Mouse (Mus musculus) neural tube, embryonic 15.5 days (tissue): ENCODE results near the gene Nadsyn1. TPM values are rescaled to one million over a fixed set of nuclear protein-coding genes. Genes with fewer than 3 reads are reported as not detected.

Source experiments
- ATAC-seq: fragments of 200-750 bp; cut with Nextera tagmentation; 2 replicates; pipeline ENCODE4 v1.8.0; 2017; ENCODE audit warnings: mild to moderate bottlenecking, moderate TSS enrichment, moderate library complexity; ENCODE audit not compliant: low FRiP score
- H3K27ac ChIP-seq: fragments of 300-500 bp; sonication (generic); replicated peaks from 2 replicates; pipeline ENCODE4 v1.5.1; 2015; ENCODE audit warnings: mild to moderate bottlenecking, inconsistent platforms
- H3K27me3 ChIP-seq: fragments of 300-500 bp; sonication (generic); replicated peaks from 2 replicates; pipeline ENCODE4 v1.6.1; 2015; ENCODE audit warnings: inconsistent platforms
- H3K36me3 ChIP-seq: fragments of 300-500 bp; sonication (generic); 2 replicates; pipeline ENCODE4 v1.6.1; 2015; ENCODE audit warnings: inconsistent platforms
- H3K4me1 ChIP-seq: fragments of 300-500 bp; sonication (generic); 2 replicates; pipeline ENCODE4 v1.6.1; 2015; ENCODE audit warnings: inconsistent platforms
- H3K4me2 ChIP-seq: fragments of 300-500 bp; sonication (generic); 2 replicates; pipeline ENCODE4 v1.6.1; 2015; ENCODE audit warnings: inconsistent platforms, mild to moderate bottlenecking, moderate library complexity
- H3K4me3 ChIP-seq: fragments of 300-500 bp; sonication (generic); replicated peaks from 2 replicates; pipeline ENCODE4 v1.5.1; 2015; ENCODE audit warnings: mild to moderate bottlenecking, inconsistent platforms
- H3K9ac ChIP-seq: fragments of 300-500 bp; sonication (generic); replicated peaks from 2 replicates; pipeline ENCODE4 v1.6.1; 2015; ENCODE audit warnings: mild to moderate bottlenecking, inconsistent platforms
- H3K9me3 ChIP-seq: fragments of 300-500 bp; sonication (generic); replicated peaks from 2 replicates; pipeline ENCODE4 v1.6.1; 2016; ENCODE audit warnings: inconsistent platforms
- WGBS: fragments of 180-500 bp; shearing (Covaris S2); methylation state at CpG from one replicate; pipeline ENCODE4 v1.1.7; 2015; ENCODE audit warnings: mixed read lengths; 5-methylcytosine and 5-hydroxymethylcytosine counted together
- polyA plus RNA-seq: library from polyadenylated mRNA; unstranded; fragments of >200 nt; fragmentation: Nextera tagmentation; extraction: Ambion mirVana; gene quantifications from 2 replicates; pipeline ENCODE4 v1.2.1, GENCODE M21; 2015

Gene Nadsyn1
- polyA plus RNA-seq, 1 experiment from 2014 or later, result 5.5 TPM

DNA sequence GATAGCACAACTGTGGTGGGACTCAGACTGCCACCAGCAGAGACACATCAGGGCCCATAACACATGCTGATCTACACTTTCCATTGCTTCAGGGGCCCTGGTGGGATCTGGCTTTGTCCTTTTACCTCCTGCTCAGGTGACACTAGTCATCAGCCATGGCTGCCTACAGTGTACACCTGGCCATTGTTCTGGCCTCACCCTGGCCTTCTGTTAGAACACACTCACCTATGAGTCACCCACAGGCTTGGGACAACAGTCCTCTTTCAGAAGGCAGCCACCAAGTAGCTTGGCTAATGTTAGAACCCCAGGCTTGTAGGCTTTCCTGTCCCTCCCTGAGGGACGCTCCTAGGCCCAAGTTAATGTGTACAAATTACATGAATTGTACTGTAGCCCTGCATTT lies 21.9 kb downstream of the Nadsyn1 start:
- ATAC-seq, result no peak
- H3K27me3 ChIP-seq, result no peaks in the 10 kb centered on the region
- no peaks in the 10 kb centered on the region for H3K9me3 ChIP-seq
- 92% methylated on average over 1 of the region's 1 CpGs for WGBS
- no peak overlapping the region for H3K27ac ChIP-seq
- peaks cover 69% of the 10 kb centered on the region for H3K36me3 ChIP-seq
- H3K9ac ChIP-seq, result no peak overlapping the region
- H3K4me2 ChIP-seq, result no peak overlapping the region
- H3K4me1 ChIP-seq, result no peaks in the 10 kb centered on the region
- no peak overlapping the region for H3K4me3 ChIP-seq

DNA sequence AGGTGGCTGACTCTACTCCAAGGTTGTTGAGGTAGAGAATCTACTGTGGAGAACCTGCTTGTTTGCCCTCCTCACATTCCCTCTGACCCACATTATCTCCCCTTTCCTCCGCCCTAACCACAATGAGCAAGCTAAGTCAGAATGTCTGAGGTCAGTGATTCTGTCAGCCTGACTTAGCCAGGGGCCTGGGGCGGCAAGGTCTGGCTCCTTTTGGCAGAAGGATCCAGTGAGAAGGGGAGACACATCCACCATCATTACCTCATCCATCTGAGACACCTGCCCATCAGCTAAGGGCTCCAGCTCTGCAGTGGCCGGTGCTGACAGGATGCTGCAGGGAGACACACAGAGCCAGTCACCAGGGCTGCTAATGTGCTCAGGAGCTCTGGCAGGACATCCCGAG lies 23.9 kb downstream of the Nadsyn1 start:
- peaks cover 66% of the 10 kb centered on the region for H3K36me3 ChIP-seq
- no peaks in the 10 kb centered on the region for H3K9me3 ChIP-seq
- H3K4me1 ChIP-seq, result no peaks in the 10 kb centered on the region
- H3K27ac ChIP-seq, result no peak overlapping the region
- H3K4me2 ChIP-seq, result no peak overlapping the region
- no peak for ATAC-seq
- 93% methylated on average over 4 of the region's 4 CpGs for WGBS
- H3K9ac ChIP-seq, result no peak overlapping the region
- no peaks in the 10 kb centered on the region for H3K27me3 ChIP-seq
- no peak overlapping the region for H3K4me3 ChIP-seq

DNA sequence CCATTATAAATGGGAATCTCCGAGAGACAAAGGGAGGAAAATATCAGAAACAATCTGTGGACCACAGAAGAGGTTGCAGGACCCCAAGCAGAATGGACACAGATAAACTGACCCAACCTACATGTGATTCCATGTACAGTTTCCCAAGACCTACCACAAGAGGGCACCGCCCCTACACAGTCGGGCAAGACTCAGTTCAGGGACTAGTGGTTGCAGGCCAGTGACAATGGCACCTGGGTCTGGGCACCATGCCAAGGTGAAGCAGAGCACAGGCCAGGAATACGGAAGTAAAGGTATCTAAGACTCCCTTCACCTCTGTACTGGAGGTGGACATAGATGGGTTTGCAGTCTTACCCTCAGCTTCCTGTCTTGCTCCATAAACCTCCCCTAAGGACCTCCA lies 29.5 kb downstream of the Nadsyn1 start:
- no peak overlapping the region for H3K4me3 ChIP-seq
- H3K9me3 ChIP-seq, result no peaks in the 10 kb centered on the region
- no peak overlapping the region for H3K4me2 ChIP-seq
- H3K9ac ChIP-seq, result no peak overlapping the region
- ATAC-seq, result no peak
- H3K27me3 ChIP-seq, result no peaks in the 10 kb centered on the region
- H3K36me3 ChIP-seq, result peaks cover 35% of the 10 kb centered on the region
- no peaks in the 10 kb centered on the region for H3K4me1 ChIP-seq
- H3K27ac ChIP-seq, result no peak overlapping the region
- WGBS, result 68% methylated on average over 4 of the region's 4 CpGs

DNA sequence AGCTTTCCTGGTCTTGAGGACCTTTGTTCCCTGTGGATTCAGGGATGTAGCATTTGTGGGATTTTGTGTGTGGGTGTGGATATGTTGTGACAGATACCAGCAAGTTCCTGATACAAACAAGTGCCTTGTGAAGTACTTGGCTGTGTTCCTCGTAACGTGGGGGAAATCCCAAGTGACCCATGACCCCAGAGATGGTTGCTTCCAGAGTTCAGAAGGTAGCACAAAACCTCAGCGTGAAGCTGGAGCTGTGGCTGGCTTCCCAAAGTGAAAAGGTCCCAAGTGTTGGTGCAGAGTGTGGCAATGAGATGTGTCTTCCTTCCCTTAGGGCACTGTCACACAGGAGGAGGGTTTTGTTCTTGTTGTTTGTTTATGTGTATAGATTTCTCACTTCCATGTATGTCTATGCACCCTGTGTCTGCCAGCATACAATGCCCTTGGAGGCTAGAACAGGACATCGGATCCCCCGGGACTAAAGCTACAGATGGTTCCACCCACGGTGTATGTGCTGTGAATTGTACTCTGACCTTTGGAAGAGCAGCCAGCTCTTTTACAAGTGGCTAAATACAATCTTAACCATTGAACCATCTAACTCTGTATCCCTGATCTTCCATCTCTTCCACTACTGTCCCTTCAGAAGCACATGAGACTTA lies 30.2 kb downstream of the Nadsyn1 start:
- Histone ChIP-seq H3K27me3 (no peaks in the 10 kb centered on the region), H3K9me3 (no peaks in the 10 kb centered on the region), H3K9ac (no peak overlapping the region), H3K36me3 (peaks cover 28% of the 10 kb centered on the region), H3K4me2 (no peak overlapping the region), H3K4me1 (no peaks in the 10 kb centered on the region), H3K4me3 (no peak overlapping the region), H3K27ac (no peak overlapping the region)
- no peak for ATAC-seq
- WGBS, result 79% methylated on average over 6 of the region's 6 CpGs

DNA sequence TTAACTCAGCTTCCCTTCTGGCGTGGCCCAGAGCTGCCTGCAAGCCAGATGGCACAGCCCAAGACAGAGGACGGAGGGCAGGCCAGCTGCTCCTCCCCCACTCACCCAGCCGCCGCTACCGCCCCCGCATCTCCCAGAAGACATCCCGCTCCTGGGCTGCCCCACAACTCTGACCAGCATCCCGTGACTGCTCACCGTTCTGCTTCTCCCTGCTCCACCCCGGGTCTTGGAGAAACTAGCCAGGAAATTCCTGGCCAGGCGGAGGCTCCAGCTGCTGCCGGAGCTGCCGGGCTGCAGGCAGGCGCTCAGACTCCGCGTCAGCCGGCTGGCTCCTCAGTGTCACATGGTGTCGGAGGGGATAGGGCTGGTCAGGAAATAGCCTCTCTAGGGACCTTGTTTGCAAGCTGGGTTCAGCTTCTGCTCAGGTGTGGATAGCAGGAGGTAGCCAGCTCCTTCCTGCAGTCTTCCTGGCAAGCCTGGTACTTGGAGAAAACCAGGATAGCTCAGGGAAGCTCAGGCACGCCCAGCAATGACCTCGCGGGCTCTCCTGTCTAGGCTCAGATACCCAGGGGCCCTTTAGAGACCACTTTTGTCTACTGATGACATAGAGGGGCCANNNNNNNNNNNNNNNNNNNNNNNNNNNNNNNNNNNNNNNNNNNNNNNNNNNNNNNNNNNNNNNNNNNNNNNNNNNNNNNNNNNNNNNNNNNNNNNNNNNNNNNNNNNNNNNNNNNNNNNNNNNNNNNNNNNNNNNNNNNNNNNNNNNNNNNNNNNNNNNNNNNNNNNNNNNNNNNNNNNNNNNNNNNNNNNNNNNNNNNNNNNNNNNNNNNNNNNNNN lies 38.4 kb downstream of the Nadsyn1 start, which contains the start of gene Mrgpre:
Gene Mrgpre (minus strand): TSS at position 505 of the 834 bp plus-strand sequence.
- Histone ChIP-seq H3K4me2 (peak within 1 kb of the TSS; percentile 86), H3K9ac (peak within 1 kb of the TSS; percentile 55), H3K4me3 (peak within 1 kb of the TSS; percentile 53), H3K27ac (peak within 1 kb of the TSS; percentile 70), H3K4me1 (peaks cover 29% of the 10 kb centered on the region), H3K36me3 (peaks cover 3% of the 10 kb centered on the region; the same call in 1 of the 2 replicates), H3K9me3 (no peaks in the 10 kb centered on the region), H3K27me3 (no peaks in the 10 kb centered on the region)
- peak; percentile 88 for ATAC-seq
- WGBS, result 4% methylated on average over 21 of the region's 21 CpGs

DNA sequence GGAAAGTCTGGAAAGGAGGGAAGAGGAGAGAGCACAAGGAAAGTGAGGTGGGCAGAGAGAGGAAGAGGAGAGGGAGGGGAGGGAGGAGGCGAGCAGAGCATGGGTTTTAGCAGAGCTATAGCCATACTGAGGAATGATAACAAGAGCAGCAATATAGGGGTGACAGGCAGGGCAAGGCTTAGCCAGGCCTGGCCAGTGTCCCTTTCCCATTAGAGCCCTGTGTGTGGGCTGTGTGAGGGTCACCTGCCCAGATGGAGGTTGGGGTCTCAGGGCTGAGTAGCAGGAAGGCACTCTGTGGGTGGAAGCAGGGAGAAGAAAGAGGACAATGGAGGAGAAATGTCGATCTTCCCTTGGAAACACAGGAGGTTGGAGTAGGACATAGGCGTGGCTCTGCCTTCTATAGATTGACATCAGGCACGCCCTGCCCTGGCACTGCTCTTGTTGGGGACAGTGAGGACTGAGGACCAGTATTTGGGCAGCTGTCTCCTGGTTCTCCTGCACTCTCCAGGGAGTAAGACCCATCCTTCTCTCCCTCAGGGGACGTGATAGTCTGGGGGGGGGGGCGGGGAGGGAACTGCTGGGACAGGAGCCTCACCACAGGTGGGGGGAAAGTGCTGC lies 39.2 kb downstream of the Nadsyn1 start:
- peak overlapping the region; percentile 86 for H3K4me2 ChIP-seq
- H3K4me1 ChIP-seq, result peaks cover 29% of the 10 kb centered on the region
- H3K27ac ChIP-seq, result peak overlapping the region; percentile 70
- ATAC-seq, result peak; percentile 68
- no peaks in the 10 kb centered on the region for H3K9me3 ChIP-seq
- 15% methylated on average over 6 of the region's 6 CpGs for WGBS
- H3K27me3 ChIP-seq, result no peaks in the 10 kb centered on the region
- H3K9ac ChIP-seq, result peak overlapping the region; percentile 55
- H3K4me3 ChIP-seq, result peak overlapping the region; percentile 53
- H3K36me3 ChIP-seq, result peaks cover 6% of the 10 kb centered on the region; the same call in 1 of the 2 replicates

DNA sequence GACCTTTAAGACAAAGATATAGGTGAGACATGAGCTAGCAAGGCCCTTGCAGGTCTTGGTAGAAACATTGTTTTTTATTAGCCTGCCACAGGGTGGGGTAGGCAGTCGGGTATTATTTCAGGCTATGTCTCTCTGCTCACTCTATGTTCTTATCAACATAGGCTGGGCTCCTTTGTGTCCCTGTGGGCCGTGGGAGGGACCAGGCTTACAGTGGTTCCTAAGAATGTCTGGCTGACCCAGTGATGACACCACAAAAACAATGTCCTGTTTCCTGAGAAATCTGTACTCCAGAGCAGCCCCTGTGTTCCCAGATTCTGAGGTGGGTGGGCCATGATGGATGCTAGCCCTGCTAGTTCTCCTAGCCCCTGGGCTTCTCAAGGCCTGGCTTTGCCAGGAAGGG lies 45.3 kb downstream of the Nadsyn1 start:
- Histone ChIP-seq H3K4me1 (peaks cover under 1% of the 10 kb centered on the region; the same call in 1 of the 2 replicates), H3K9ac (no peak overlapping the region), H3K36me3 (peaks cover 6% of the 10 kb centered on the region; the same call in 1 of the 2 replicates), H3K27me3 (no peaks in the 10 kb centered on the region), H3K9me3 (no peaks in the 10 kb centered on the region), H3K27ac (no peak overlapping the region), H3K4me2 (no peak overlapping the region), H3K4me3 (no peak overlapping the region)
- WGBS, result 74% methylated on average over 2 of the region's 2 CpGs
- ATAC-seq, result no peak

DNA sequence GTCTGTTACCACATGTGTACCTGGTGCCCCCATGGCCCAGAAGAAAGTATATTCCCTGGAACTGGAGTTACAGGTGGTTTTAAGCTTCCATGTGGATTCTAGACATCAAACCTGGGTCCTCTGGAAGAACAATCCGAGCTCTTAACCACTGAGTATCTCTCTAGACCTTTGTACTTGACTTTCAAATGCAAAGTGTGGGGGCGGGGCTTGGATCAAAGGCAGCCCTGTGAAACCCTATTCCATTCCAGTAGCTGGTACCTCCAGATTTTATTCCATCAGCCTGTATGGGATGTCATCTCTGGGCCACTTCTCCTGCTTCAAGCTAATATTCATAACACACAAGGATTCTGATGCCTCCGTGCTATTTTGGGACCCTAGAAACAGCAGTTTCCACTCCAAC lies 46.5 kb downstream of the Nadsyn1 start:
- WGBS, result 32% methylated on average over 3 of the region's 3 CpGs
- Histone ChIP-seq H3K4me3 (no peak overlapping the region), H3K27ac (no peak overlapping the region), H3K4me1 (no peaks in the 10 kb centered on the region), H3K36me3 (peaks cover 6% of the 10 kb centered on the region; the same call in 1 of the 2 replicates), H3K4me2 (no peak overlapping the region), H3K9ac (no peak overlapping the region), H3K27me3 (no peaks in the 10 kb centered on the region), H3K9me3 (no peaks in the 10 kb centered on the region)
- no peak for ATAC-seq

DNA sequence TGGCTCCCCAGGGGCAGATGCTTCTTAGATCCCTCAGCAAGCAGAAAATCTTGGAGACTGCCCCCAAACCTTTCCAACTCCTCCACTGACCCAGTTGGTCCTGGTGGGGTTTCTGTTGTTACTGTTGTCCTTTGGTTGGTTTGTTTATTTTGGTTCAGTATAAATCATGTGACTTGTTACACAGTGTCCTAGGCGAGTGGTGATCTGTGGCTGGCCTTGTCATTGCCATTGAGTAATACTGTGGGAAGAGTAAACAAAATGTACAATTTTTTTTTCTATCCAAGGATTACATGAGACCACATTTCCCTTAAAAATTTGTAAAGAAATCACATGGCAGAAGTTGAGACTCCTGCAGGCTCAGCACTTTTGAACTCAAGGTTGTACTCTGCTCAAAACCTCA lies 53.2 kb downstream of the Nadsyn1 start:
- no peaks in the 10 kb centered on the region for H3K4me1 ChIP-seq
- ATAC-seq, result no peak
- no peak overlapping the region for H3K9ac ChIP-seq
- H3K9me3 ChIP-seq, result no peaks in the 10 kb centered on the region
- peaks cover 17% of the 10 kb centered on the region for H3K27me3 ChIP-seq
- H3K4me3 ChIP-seq, result no peak overlapping the region
- H3K27ac ChIP-seq, result no peak overlapping the region
- no peaks in the 10 kb centered on the region for H3K36me3 ChIP-seq
- WGBS, result 63% methylated on average over 1 of the region's 1 CpGs
- H3K4me2 ChIP-seq, result no peak overlapping the region

DNA sequence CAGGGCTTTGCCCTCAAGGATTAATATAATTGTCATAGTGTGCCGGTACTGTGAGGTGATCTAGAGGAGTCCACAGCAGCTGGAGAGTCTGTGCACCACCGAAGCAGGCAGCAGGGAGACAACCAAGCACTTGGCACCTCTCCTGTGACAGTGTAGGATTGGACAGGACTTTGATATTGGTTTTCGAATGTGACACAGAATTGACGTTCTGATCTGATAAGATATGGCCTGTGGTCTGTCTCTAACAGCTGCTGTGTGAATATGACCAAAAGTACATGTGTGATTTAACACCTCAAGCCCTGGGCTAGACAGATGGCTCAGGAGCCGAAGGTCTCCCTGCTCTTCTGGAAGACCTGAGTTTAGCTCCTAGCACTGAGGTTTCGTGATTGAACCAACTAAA lies 54.4 kb downstream of the Nadsyn1 start:
- ATAC-seq, result no peak
- WGBS, result 81% methylated on average over 6 of the region's 6 CpGs
- Histone ChIP-seq H3K9me3 (no peaks in the 10 kb centered on the region), H3K27ac (no peak overlapping the region), H3K27me3 (peaks cover 17% of the 10 kb centered on the region), H3K4me3 (no peak overlapping the region), H3K36me3 (no peaks in the 10 kb centered on the region), H3K4me2 (no peak overlapping the region), H3K9ac (no peak overlapping the region), H3K4me1 (no peaks in the 10 kb centered on the region)

DNA sequence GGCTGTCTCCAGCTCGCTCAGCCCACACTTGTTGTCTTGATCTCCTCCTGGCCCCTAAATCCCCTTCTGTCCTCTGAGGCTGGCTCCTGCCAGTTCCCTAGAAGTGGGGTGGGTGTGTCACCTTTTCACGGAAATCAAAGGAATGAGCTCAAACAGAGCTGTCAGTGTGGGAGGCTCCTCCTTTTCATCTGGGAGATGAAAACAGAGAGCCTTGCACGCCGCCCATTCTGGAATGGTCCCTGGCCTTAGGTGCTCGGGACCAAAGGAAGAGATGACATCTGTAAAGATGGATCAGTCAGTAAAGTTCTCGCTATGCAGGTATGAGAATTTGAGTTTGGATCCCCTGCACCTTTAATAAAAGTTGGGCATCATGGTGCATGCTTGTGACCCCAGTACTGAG lies 55.8 kb downstream of the Nadsyn1 start, which contains the start of gene Mrgprg:
Gene Mrgprg (minus strand): TSS at position 101 of the 400 bp plus-strand sequence.
- Histone ChIP-seq H3K4me2 (no peak within 1 kb of the TSS), H3K27ac (no peak within 1 kb of the TSS)

More for the DNA sequence above, 55.8 kb downstream of the Nadsyn1 start, which contains the start of gene Mrgprg:
- Histone ChIP-seq H3K4me1 (no peaks in the 10 kb centered on the region), H3K9me3 (no peaks in the 10 kb centered on the region), H3K9ac (no peak within 1 kb of the TSS), H3K27me3 (peaks cover 17% of the 10 kb centered on the region), H3K4me3 (no peak within 1 kb of the TSS), H3K36me3 (no peaks in the 10 kb centered on the region)
- 49% methylated on average over 6 of the region's 6 CpGs for WGBS
- no peak for ATAC-seq
